Mouse (Mus musculus) liver, postnatal 0 days (tissue): Measurements from ENCODE around the gene Cnr1.

Source experiments
- CTCF ChIP-seq: sonication (generic); IDR thresholded peaks from 2 replicates; pipeline ENCODE4 v1.5.1; 2016; ENCODE audit warnings: antibody characterized with exemption, low read depth
- EP300 ChIP-seq: IDR thresholded peaks from 2 replicates; pipeline ENCODE4 v1.6.1; 2016; ENCODE audit warnings: antibody characterized with exemption, low read depth, mild to moderate bottlenecking

GRCm38 (mm10) chr4:33947584-33947983 lies 23.2 kb downstream of the Cnr1 start:
- TF ChIP-seq CTCF (no peak), EP300 (no peak)
